Mouse (Mus musculus) stomach, postnatal 0 days (tissue): Measurements from ENCODE around the gene Wdr93.

Experiments used
- CTCF ChIP-seq: IDR thresholded peaks from 2 replicates; pipeline ENCODE4 v1.5.1; 2016; ENCODE audit warnings: antibody characterized with exemption, low read depth, mild to moderate bottlenecking, moderate library complexity
- EP300 ChIP-seq: optimal IDR thresholded peaks from 2 replicates; pipeline ENCODE3; 2016; ENCODE audit warnings: antibody characterized with exemption

- TF ChIP-seq CTCF = no peak
- no peak for TF ChIP-seq EP300
Observed at GRCm38 (mm10) chr7:79819515-79819914, 76.6 kb downstream of the Wdr93 start.
